Mouse (Mus musculus) CH12.LX (cell line): Measurements from ENCODE around the gene Stxbp3.

Source experiments
- MEF2A ChIP-seq: IDR thresholded peaks from 2 replicates; pipeline ENCODE4 v1.6.1; 2014; ENCODE audit warnings: low read depth, mild to moderate bottlenecking, inconsistent platforms, low read length, improper control_type of control experiment, borderline replicate concordance
- ZKSCAN1 ChIP-seq: IDR thresholded peaks from 2 replicates; pipeline ENCODE4 v1.6.1; 2012; ENCODE audit warnings: low read depth, inconsistent platforms, low read length, improper control_type of control experiment, borderline replicate concordance
- ZMIZ1 ChIP-seq: IDR thresholded peaks from 2 replicates; pipeline ENCODE4 v1.6.1; 2012; ENCODE audit warnings: low read depth, mild to moderate bottlenecking, inconsistent platforms, low read length, improper control_type of control experiment

DNA sequence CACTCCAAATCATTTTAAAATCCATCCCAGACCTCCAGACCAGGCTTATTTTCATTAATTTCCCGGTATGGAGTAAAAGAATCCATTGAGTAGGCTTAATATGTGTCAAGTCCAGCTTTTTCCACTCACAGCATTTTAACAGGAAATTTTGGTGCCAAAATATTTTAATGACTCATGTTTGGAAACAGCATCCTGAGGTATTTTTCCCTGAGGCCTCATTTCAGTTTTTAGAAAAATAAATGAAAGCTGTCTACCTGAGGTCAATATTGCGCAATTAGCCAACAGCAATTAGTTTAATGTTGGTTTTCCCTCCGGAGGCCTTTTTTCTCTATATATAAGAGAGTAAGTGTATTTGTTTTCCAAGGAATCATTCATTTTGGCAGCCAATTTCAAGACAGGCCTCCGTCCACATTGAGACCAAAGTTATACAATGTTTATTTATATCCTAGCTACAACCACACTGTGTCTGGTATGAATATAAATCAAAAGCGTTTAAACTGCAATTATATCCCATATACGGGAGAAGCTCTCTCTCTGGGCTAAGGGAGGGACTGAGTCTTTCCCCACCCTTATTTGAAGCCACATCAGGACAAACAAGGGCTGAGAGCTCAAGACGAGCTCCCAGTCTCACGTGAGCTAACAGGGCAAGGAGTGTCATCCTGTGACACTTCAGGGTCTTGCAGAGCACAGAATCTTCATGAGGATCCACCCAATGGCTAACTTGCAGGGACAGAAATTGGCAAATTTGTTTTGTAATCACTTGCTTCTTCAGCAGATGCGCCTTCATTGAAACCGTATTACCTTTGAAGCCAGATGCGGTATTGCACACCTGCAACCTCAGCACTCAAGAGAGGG lies 80.5 kb downstream of the Stxbp3 start:
- TF ChIP-seq ZKSCAN1: no peak
- TF ChIP-seq ZMIZ1: no peak
- no peak for TF ChIP-seq MEF2A
